Mouse (Mus musculus): Measurements from ENCODE around the gene Ndufs7. TPM values are rescaled to one million over a fixed set of nuclear protein-coding genes. Genes with fewer than 3 reads are reported as not detected.
A peak's percentile ranks its signal among the peaks of the same experiment; 100 is the strongest.

Gene Ndufs7
- total RNA-seq, 2 experiments from 2014 or later, result 266 to 279 TPM

DNA sequence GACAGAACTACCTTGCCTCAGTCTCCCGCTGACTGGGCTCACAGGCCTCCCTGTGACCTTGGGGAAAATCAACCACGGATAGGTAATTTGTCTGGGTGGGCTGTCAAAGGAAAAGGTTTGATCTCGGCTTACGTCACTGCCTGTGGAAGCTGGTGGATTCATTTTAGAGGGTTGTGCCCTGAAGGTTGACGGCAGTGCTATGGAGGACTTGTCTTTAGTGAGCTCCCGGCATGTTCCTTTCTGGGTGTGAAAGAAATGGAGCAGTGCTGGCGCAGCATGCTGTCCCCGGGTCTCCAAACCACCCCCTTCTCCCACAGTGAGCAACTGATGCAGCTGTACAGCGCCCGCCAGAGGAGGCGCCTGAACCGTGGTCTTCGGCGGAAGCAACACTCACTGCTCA is 44.4 kb downstream of the Ndufs7 start:
- no peak for DNase-seq

DNA sequence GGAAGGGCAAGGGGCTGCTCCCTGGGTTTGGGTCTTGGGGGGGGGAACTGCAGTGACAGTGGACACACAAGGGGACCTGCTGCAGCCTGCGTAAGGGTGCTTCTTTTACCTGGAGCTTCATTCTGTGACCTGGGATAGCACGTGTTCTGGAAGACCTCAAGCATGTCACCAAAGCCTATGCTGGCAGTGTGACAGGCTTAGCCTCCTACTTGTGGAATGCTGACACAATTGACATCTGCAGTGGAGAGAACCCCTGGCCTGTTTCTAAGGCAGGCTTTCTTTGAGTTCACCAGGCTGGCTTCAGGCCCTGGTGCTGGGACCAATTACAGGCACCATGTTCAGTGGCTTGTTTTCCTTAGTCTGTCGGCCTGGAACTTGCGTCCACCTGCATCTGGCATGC is 45.4 kb downstream of the Ndufs7 start:
- no peak for DNase-seq

DNA sequence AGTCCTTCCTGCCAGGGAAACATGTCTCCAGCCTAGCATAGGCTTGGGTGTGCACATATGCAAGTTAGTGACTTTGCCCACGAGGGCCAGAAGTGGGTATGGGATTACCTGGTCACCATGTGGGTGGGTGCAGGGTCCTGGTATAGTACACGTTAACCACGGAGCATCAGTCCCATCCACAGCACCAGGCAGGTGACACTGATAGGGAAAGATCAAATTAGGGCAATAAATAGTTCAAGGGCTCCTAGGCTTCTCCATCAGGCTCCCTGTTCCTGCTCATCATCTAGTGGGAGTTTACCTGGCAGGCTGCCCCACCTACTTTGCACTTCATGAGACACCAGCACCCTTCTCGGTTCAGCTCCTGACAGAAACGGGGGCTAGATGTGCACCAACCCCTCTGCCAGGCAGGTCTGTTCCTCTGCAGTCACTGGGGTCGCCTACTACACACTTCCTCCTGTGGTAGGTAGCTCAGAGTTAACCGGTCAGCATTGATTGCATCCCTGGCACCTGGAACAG is 45.9 kb downstream of the Ndufs7 start:
- DNase-seq, result no peak

DNA sequence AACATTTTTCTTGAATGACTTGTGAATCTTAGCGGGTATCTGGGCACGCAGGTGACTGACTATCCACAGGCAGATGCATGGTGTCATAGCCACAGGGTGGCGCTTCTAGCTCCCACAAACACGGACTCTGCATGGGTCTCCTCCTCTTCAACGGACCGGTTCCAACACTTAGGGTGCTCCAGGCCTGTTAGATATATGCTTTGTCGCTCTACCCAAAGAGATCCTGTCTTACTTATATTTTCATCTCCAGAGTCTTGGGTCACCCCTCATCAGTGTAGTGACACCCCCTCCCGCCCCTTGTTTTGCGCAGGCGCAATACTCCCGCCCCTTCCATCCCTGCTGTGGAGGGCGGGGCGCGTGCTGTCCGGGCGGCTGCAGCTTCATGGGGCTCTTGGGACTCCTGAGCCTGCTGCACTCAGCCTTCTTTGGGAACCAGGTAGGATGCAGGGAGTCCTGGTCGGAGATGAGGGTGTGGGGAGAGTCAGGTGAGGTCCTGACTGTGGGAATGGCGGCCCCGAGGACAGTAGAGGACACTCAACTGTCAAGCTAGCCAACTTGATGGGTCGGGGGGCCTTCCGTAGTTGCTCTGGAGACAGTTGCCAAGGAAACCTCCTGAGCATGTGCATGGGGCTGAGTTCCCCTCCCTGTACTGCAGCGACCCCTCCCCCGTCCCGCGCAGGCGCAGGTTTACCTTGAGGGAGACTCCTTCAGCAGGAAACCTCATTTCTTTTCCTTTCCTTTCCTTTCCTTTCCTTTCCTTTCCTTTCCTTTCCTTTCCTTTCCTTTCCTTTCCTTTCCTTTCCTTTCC is 46.9 kb downstream of the Ndufs7 start, which contains the start of gene Apc2:
Gene Apc2, plus strand, starts transcription at position 360 of the 808 bp plus-strand sequence.
- peak; percentile 78 to 85 for DNase-seq

DNA sequence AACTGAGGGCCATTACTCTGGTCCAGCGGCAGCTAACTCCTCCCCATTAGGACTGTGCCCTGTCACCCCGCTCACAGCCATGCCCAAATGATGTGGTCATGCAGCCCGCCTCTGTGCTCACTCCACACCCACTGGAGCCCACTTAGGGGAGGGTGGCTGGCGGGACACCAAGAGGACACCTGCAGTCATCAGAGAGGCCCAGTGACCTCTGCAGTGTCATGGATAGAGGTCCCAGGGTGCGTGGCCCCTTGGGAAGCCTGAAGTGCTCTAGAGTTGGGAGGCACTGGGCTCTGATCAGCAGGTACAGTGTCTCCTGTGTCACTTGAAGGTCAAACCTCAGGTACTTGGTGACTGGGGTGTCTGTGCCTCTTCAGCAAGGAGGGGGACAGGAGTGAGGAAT is 47.9 kb downstream of the Ndufs7 start:
- DNase-seq, result no peak

DNA sequence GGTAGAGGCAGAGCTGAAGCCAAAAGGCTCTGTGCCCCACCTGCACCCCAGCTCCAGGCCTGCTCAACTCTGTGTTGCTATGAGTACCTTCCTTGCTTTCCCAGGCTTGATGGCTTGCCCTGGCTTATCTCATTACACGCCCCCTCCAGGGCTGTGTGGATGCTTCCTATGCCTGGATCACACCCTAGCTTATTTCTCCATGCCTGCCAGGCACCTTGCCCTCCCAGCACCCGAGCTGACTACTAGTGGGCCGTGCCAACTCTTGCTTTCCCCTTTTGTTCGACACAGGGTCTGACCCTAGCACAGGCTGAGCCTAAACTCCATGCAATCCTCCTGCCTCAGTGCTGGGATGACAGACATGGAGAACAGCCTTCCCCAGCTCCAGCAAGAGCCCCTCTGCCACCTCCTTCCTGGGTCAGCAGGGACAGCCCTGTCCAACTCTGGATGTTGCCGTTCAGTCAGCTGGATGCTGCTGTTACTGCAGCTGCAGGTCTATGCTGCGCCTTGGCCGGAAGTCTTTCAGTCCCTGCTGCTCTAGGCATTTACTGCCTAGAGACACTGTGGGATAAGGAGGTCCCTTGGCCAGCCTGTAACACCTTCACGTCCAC is 48.7 kb downstream of the Ndufs7 start:
- no peak for DNase-seq

DNA sequence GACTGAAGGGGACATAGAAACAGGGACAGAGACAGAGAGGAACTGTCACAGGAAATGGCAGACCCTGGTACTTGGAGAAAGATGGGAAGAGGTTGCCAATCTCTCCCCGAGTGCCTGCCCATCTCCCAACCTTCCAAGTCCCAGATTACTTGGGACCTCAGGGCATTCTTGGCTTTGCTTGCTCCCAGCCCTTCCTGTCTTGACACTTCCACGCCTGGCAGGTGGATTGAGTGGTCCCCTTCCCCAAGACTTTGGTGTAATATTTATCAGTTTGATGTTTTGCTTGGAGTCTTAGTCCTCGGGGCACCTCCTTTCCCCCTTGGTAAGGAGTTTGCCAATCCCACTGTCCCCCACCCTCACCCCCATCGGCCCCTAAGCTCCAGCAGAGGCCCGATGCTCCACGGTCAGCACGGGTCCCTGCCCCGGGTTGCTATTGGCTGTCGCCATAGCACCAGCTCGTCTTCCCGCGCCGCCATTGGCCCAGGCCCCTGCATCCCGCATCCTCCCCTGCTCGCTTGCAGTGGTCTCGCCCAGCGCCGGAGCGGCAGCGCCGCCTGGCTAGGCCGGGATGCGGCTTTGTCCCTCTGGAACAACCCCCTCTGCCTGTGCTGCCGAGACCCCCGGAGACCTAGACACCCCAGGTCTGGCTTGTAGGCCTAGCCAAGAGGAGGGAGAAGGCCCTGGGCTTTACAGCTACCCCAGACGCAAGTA is 49.8 kb downstream of the Ndufs7 start:
- peak in 1 of 2 experiments; percentile 41 for DNase-seq

DNA sequence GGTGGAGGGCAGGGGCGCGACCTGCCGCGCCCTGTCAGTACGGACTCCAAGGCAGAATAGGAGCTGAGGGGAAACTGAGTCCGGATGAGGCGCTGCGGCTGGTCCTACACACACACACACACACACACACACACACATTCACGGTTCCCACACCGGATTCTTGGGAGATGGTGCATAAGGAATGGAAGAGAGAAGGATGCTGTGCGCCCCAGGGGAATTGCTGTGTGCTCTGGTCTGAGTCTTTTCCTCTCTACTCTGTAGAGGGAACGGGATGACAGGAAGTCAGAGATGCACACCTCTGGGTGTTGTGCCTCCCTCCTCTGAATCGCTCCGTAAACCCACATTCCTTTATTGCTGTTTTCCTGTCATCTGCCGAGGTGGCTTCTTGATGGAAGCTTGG is 50.4 kb downstream of the Ndufs7 start:
- DNase-seq, result no peak

DNA sequence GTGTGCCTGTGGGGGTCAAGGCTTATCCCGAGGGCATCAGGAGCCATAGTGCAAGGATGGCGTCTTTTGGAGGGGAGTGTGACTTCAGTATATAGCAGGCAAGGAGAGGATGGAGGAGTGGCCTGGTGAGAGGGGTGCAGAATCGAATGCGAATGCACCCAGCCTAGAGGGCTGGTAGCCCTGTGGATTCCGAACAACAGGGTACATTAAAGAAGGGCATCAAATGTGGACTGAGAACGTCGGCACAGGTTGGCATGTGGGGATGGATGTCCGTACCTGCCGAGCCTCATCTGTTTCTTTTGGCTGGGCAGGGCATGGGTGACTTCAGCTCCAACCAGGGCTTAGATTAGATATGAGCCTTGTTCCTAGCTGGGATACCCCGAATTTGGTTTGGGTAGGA is 50.9 kb downstream of the Ndufs7 start:
- DNase-seq, result no peak

DNA sequence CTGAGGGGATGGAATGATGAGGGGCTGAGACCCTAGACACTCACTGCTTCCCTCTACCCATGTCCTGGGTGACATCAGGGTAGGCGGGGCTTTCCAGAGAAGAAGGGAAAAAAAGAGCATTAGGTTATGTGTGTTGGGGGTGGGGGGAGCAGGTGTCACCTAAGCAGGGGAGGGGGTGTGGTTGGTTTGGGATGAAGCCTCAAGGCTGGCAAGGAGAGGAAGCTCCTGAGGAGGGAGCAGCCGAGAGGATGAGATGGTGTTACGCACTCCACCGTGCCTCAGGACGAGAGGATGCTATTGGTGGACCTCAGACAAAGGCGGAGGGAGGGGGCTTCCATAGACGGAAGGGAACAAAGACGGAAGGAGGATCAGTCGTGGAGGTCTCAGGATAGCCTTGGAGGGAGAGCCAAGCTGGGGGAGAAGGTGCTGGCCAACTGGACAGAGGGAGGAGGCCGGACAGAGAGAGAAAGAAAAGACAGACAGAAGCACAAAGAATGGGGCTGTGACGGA is 51.8 kb downstream of the Ndufs7 start:
- DNase-seq, result no peak

DNA sequence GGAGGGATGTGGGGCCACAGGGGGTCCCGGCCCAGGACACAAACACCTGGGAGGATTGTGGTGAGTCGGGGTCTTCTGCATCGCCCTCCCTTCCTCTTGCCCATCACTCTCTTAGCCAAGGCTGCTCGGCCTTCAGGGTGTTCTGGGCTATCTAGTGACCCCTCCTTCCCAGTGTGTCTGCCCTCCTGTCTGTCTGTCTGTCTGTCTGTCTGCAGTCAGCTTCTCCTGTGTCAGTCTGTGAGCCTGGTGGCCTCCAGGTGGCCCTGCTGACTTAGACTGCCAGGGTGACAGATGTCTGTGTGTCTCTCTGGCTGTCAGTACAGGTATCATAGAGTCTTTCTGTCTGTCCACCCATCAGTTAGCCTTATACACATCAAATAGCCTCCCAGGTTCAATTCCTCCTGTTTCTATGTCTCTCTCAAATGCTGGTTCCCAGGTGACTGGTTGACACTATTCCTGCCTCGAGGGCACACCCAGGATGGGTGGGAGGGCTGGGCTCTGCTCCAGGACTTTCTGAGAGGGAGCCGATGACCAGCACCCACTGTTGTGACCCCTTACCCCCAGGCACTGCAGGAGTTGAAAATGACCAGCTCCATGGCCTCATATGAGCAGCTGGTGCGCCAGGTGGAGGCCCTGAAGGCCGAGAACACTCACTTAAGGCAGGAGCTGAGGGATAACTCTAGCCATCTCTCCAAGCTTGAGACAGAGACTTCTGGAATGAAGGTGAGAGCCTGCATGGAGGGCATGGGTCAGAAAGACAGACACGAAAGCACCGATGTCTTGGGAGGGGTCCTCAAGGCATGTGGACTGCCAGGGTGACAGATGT is 52.5 kb downstream of the Ndufs7 start:
- DNase-seq, result no peak

DNA sequence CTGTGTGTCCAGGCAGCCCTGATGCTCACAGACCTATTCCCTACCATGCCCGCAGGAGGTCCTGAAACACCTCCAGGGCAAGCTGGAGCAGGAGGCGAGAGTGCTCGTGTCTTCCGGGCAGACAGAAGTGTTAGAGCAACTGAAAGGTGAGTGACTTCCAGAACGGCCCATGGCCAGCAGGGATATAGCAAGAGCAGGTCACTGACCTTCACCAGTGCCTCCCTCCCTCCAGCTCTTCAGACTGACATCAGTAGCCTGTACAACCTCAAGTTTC is 53.1 kb downstream of the Ndufs7 start:
- no peak for DNase-seq

DNA sequence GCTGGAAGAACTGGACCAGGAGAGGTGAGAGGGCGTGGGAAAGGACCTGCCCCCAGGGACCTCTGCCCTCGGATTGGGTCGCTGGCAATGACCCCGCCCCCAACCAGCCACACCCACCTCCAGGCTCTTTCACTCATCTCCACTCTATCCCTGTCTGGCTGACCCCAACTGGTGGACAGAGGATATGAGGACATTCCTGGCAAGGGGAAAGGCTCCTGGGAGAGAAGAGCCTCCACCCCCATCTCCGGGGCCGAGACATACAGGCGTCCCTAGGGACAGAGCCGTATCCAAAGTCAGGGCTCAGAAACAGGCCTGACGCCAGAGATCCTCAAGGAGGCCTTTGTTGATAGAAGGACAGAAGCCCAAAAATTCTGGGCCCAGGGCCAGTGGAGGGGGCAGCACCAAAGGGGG is 53.6 kb downstream of the Ndufs7 start:
- peak; percentile 55 to 83 for DNase-seq

DNA sequence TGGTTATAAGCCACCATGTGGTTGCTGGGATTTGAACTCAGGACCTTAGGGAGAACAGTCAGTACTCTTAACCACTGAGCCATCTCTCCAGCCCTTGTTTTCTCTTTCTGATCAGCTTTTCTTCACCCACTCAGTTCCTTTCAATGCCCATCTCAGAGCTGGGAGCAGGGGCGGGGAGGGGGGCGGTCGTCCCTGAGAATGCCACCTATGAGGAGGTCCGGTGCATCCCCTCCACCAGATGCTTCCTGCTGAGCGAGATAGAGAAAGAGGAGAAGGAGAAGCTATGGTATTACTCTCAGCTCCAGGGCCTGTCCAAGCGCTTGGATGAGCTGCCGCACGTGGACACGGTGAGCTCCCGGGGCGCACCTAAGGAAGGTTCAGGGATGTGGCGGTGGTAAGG is 55.5 kb downstream of the Ndufs7 start:
- no peak for DNase-seq

DNA sequence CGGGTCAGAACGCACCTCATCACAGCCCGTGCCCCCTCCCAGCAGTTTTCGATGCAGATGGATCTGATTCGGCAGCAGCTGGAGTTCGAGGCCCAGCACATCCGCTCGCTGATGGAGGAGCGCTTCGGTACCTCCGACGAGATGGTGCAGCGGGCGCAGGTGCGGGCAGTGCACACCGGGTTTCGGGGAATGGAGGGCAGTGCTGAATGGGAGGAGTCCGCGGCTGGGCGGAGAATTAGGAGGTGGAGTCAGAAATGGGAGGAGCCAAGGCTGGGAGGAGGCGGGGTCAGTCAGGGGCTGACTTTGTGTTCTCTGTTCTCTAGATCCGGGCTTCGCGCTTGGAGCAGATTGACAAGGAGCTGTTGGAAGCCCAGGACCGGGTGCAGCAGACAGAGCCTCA is 55.9 kb downstream of the Ndufs7 start:
- DNase-seq, result peak in 1 of 2 experiments; percentile 48

Small RNAs within 50 kb of the gene (microRNA-seq; reads per million reads assigned to microRNA genes)
- 0.75 reads per million for gene Mir6911

Other genes with a start within 250 kb of the Ndufs7 start
- 1 to 10 TPM; 4.5 to 5.4 TPM for gene Arhgap45, start 232.5 kb upstream of the Ndufs7 start, total RNA-seq (2021)
- gene Polr2e, start 209.3 kb upstream of the Ndufs7 start, total RNA-seq (2021), result 100 to 1,000 TPM in 1 of 2 experiments, 10 to 100 TPM in 1; 92.8 to 108 TPM
- 1,000 to 10,000 TPM; 1,198 to 1,301 TPM for gene Gpx4, start 202.0 kb upstream of the Ndufs7 start, total RNA-seq (2021)
- gene Sbno2, start 143.6 kb upstream of the Ndufs7 start, total RNA-seq (2021), result 10 to 100 TPM; 49.3 to 51.3 TPM
- gene Stk11, start 133.3 kb upstream of the Ndufs7 start, total RNA-seq (2021), result 100 to 1,000 TPM; 146 to 149 TPM
- gene Atp5d, start 110.5 kb upstream of the Ndufs7 start, total RNA-seq (2021), result 100 to 1,000 TPM; 561 to 735 TPM
- 100 to 1,000 TPM in 1 of 2 experiments, 10 to 100 TPM in 1; 57.5 to 205 TPM for gene Cbarp, start 108.3 kb upstream of the Ndufs7 start, total RNA-seq (2021)
- 100 to 1,000 TPM; 104 to 188 TPM for gene Midn, start 100.8 kb upstream of the Ndufs7 start, total RNA-seq (2021)
- 100 to 1,000 TPM in 1 of 2 experiments, 10 to 100 TPM in 1; 35.0 to 104 TPM for gene Cirbp, start 83.1 kb upstream of the Ndufs7 start, total RNA-seq (2021)
- gene 1600002K03Rik, start 76.2 kb upstream of the Ndufs7 start, total RNA-seq (2021), result 10 to 100 TPM; 16.8 to 19.1 TPM
- 1 to 10 TPM; 2.4 to 3.2 TPM for gene Efna2, start 69.6 kb upstream of the Ndufs7 start, total RNA-seq (2021)
- gene Mum1, start 22.7 kb upstream of the Ndufs7 start, total RNA-seq (2021), result 10 to 100 TPM; 20.4 to 21.2 TPM
- gene Gamt, start 11.9 kb downstream of the Ndufs7 start, total RNA-seq (2021), result 100 to 1,000 TPM; 195 to 311 TPM
- 10 to 100 TPM; 82.1 to 90.4 TPM for gene Dazap1, start 12.4 kb downstream of the Ndufs7 start, total RNA-seq (2021)
- 1,000 to 10,000 TPM; 1,173 to 1,236 TPM for gene Rps15, start 43.3 kb downstream of the Ndufs7 start, total RNA-seq (2021)
- gene Apc2, start 46.9 kb downstream of the Ndufs7 start, total RNA-seq (2021), result 1 to 10 TPM in 1 of 2 experiments, under 1 TPM in 1; 0.70 to 1.5 TPM
- 10 to 100 TPM; 24.6 to 32.0 TPM for gene 2310011J03Rik, start 71.4 kb downstream of the Ndufs7 start, total RNA-seq (2021)
- gene Pcsk4, start 80.4 kb downstream of the Ndufs7 start, total RNA-seq (2021), result 1 to 10 TPM; 2.2 to 3.3 TPM
- 10 to 100 TPM; 11.0 to 13.7 TPM for gene Reep6, start 80.8 kb downstream of the Ndufs7 start, total RNA-seq (2021)
- gene Adamtsl5, start 99.3 kb downstream of the Ndufs7 start, total RNA-seq (2021), result 1 to 10 TPM; 7.3 to 7.7 TPM
- gene Plk5, start 107.3 kb downstream of the Ndufs7 start, total RNA-seq (2021), result under 1 TPM in 1 of 2 experiments, not detected in 1; 0.26 TPM
- 10 to 100 TPM; 22.4 to 29.9 TPM for gene Mex3d, start 138.5 kb downstream of the Ndufs7 start, total RNA-seq (2021)
- gene Mbd3, start 150.4 kb downstream of the Ndufs7 start, total RNA-seq (2021), result 100 to 1,000 TPM; 140 to 148 TPM
- gene Uqcr11, start 157.7 kb downstream of the Ndufs7 start, total RNA-seq (2021), result 100 to 1,000 TPM; 876 to 886 TPM
- 10 to 100 TPM; 48.2 to 64.3 TPM for gene Tcf3, start 184.5 kb downstream of the Ndufs7 start, total RNA-seq (2021)
- gene Onecut3, start 245.7 kb downstream of the Ndufs7 start, total RNA-seq (2021), result not detected